Mouse (Mus musculus): Measurements from ENCODE around the gene Anln. TPM values are rescaled to one million over a fixed set of nuclear protein-coding genes. Genes with fewer than 3 reads are reported as not detected.
"Not testable (repeated sequence)": the region's sequence is repeated elsewhere in the genome, so short reads cannot be mapped to it uniquely, and the experiment has no call there.

Gene Anln
- polyA plus RNA-seq, 1 experiment from 2014 or later = 55.7 TPM

GRCm38 (mm10) chr9:22408344-22408743 lies 19.4 kb upstream of the Anln start:
- H3K4me3 ChIP-seq (ENCODE audit: low read depth, low read length); ATAC-seq (replicated peaks; ENCODE audit: low FRiP score, low TSS enrichment, low read depth); DNase-seq (ENCODE audit: low spot score); H3K4me1 ChIP-seq (replicated peaks; ENCODE audit: control insufficient read depth, insufficient read depth, low read length); H3K4me2 ChIP-seq (ENCODE audit: low read length); H3K36me3 ChIP-seq (ENCODE audit: control insufficient read depth, insufficient read depth, low read length); H3K9ac ChIP-seq (ENCODE audit: low read length); H3K27me3 ChIP-seq (replicated peaks; ENCODE audit: control insufficient read depth, insufficient read depth, low read length); H3K9me3 ChIP-seq (ENCODE audit: control insufficient read depth, low read length); H3K27ac ChIP-seq (ENCODE audit: low read depth): not testable (repeated sequence)
- WGBS = 17% methylated on average over 4 of the region's 4 CpGs

DNA sequence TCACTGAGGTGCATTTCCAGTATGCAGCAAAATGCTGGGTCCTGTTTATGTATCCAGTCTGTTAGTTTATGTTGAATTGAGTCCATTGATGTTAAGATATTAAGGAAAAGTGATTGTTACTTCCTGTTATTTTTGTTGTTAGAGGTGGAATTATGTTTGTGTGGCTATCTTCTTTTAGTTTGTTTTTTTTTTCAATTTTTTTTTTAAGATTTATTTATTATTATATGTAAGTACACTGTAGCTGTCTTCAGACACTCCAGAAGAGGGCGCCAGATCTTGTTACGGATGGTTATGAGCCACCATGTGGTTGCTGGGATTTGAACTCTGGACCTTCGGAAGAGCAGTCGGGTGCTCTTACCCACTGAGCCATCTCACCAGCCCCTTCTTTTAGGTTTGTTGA lies 18.6 kb upstream of the Anln start:
- H3K36me3 ChIP-seq (ENCODE audit: control insufficient read depth, insufficient read depth, low read length); H3K9ac ChIP-seq (ENCODE audit: low read length); DNase-seq (ENCODE audit: low spot score); H3K4me3 ChIP-seq (ENCODE audit: low read depth, low read length); H3K27ac ChIP-seq (ENCODE audit: low read depth); ATAC-seq (replicated peaks; ENCODE audit: low FRiP score, low TSS enrichment, low read depth); H3K4me2 ChIP-seq (ENCODE audit: low read length); H3K4me1 ChIP-seq (replicated peaks; ENCODE audit: control insufficient read depth, insufficient read depth, low read length); H3K27me3 ChIP-seq (replicated peaks; ENCODE audit: control insufficient read depth, insufficient read depth, low read length); H3K9me3 ChIP-seq (ENCODE audit: control insufficient read depth, low read length): not testable (repeated sequence)
- 87% methylated on average over 3 of the region's 4 CpGs for WGBS

DNA sequence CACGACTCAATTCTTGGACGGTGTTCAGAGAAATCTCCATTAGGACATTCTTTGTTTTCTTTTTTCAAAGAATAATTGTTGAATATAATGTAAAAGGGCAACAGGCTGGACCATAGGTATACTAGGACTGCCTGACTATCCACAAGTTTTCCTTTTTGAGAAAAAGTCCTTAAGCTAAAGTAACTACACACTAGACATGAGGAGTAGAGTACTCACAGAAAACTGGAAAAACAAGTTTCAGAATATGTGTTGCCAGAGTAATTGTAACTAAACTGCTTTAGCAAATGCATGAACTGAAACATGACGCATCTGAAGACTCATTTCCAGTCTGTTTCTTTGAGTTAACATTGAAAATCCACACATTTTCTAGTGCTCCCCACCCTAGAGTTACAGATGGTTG lies 16.4 kb upstream of the Anln start:
- no peaks in the 10 kb centered on the region for H3K4me1 ChIP-seq (replicated peaks; ENCODE audit: control insufficient read depth, insufficient read depth, low read length)
- H3K4me2 ChIP-seq (ENCODE audit: low read length) = no peak overlapping the region
- no peaks in the 10 kb centered on the region for H3K27me3 ChIP-seq (replicated peaks; ENCODE audit: control insufficient read depth, insufficient read depth, low read length)
- DNase-seq (ENCODE audit: low spot score) (no peak), ATAC-seq (replicated peaks; ENCODE audit: low FRiP score, low TSS enrichment, low read depth) (no peak)
- no peak overlapping the region for H3K27ac ChIP-seq (ENCODE audit: low read depth)
- H3K36me3 ChIP-seq (ENCODE audit: control insufficient read depth, insufficient read depth, low read length) = no peaks in the 10 kb centered on the region
- H3K9me3 ChIP-seq (ENCODE audit: control insufficient read depth, low read length) = no peaks in the 10 kb centered on the region
- H3K4me3 ChIP-seq (ENCODE audit: low read depth, low read length) = no peak overlapping the region
- 79% methylated on average over 3 of the region's 3 CpGs for WGBS
- H3K9ac ChIP-seq (ENCODE audit: low read length) = no peak overlapping the region

DNA sequence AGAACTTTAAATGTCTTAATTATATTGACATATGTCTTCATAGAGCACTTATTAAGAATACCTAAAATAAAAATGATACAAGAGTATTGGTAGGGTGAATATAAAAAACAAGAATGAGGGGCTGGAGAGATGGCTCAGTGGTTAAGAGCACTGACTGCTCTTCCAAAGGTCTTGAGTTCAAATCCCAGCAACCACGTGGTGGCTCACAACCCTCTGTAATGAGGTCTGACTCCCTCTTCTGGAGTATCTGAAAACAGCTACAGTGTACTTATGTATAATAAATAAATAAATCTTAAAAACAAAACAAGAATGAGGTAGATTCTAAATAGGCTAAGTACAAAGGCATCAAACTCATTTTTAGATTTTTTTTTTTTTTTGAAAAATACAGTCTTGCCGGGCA lies 14.5 kb upstream of the Anln start:
- not testable (repeated sequence) for H3K27me3 ChIP-seq (replicated peaks; ENCODE audit: control insufficient read depth, insufficient read depth, low read length); H3K9me3 ChIP-seq (ENCODE audit: control insufficient read depth, low read length); H3K4me2 ChIP-seq (ENCODE audit: low read length); ATAC-seq (replicated peaks; ENCODE audit: low FRiP score, low TSS enrichment, low read depth); H3K36me3 ChIP-seq (ENCODE audit: control insufficient read depth, insufficient read depth, low read length); H3K27ac ChIP-seq (ENCODE audit: low read depth); H3K9ac ChIP-seq (ENCODE audit: low read length); H3K4me1 ChIP-seq (replicated peaks; ENCODE audit: control insufficient read depth, insufficient read depth, low read length); DNase-seq (ENCODE audit: low spot score); H3K4me3 ChIP-seq (ENCODE audit: low read depth, low read length)
- WGBS = 82% methylated on average over 2 of the region's 2 CpGs

- H3K4me3 ChIP-seq (ENCODE audit: low read depth, low read length) = no peak overlapping the region
- H3K27me3 ChIP-seq (replicated peaks; ENCODE audit: control insufficient read depth, insufficient read depth, low read length) = no peaks in the 10 kb centered on the region
- H3K9me3 ChIP-seq (ENCODE audit: control insufficient read depth, low read length) = no peaks in the 10 kb centered on the region
- ATAC-seq (replicated peaks; ENCODE audit: low FRiP score, low TSS enrichment, low read depth) (no peak), DNase-seq (ENCODE audit: low spot score) (no peak)
- no peak overlapping the region for H3K9ac ChIP-seq (ENCODE audit: low read length)
- H3K4me1 ChIP-seq (replicated peaks; ENCODE audit: control insufficient read depth, insufficient read depth, low read length) = no peaks in the 10 kb centered on the region
- H3K4me2 ChIP-seq (ENCODE audit: low read length) = no peak overlapping the region
- no peaks in the 10 kb centered on the region for H3K36me3 ChIP-seq (ENCODE audit: control insufficient read depth, insufficient read depth, low read length)
- no peak overlapping the region for H3K27ac ChIP-seq (ENCODE audit: low read depth)
- WGBS = 69% methylated on average over 3 of the region's 3 CpGs
These were observed 14.0 kb upstream of the Anln start for GRCm38 (mm10) chr9:22402976-22403375.

GRCm38 (mm10) chr9:22402001-22402400 lies 13.0 kb upstream of the Anln start:
- WGBS = 90% methylated on average over 6 of the region's 6 CpGs
- no peaks in the 10 kb centered on the region for H3K27me3 ChIP-seq (replicated peaks; ENCODE audit: control insufficient read depth, insufficient read depth, low read length)

GRCm38 (mm10) chr9:22399021-22399420 lies 10.0 kb upstream of the Anln start:
- Histone ChIP-seq H3K9me3 (ENCODE audit: control insufficient read depth, low read length) (no peaks in the 10 kb centered on the region), H3K4me2 (ENCODE audit: low read length) (no peak overlapping the region), H3K9ac (ENCODE audit: low read length) (no peak overlapping the region), H3K27ac (ENCODE audit: low read depth) (no peak overlapping the region), H3K36me3 (ENCODE audit: control insufficient read depth, insufficient read depth, low read length) (no peaks in the 10 kb centered on the region), H3K27me3 (replicated peaks; ENCODE audit: control insufficient read depth, insufficient read depth, low read length) (no peaks in the 10 kb centered on the region), H3K4me3 (ENCODE audit: low read depth, low read length) (no peak overlapping the region), H3K4me1 (replicated peaks; ENCODE audit: control insufficient read depth, insufficient read depth, low read length) (no peaks in the 10 kb centered on the region)
- ATAC-seq (replicated peaks; ENCODE audit: low FRiP score, low TSS enrichment, low read depth) (no peak), DNase-seq (ENCODE audit: low spot score) (no peak)
- 64% methylated on average over 4 of the region's 4 CpGs for WGBS

More at GRCm38 (mm10) chr9:22402001-22402400, 13.0 kb upstream of the Anln start:
- DNase-seq (ENCODE audit: low spot score) (no peak), ATAC-seq (replicated peaks; ENCODE audit: low FRiP score, low TSS enrichment, low read depth) (no peak)
- Histone ChIP-seq H3K9ac (ENCODE audit: low read length) (no peak overlapping the region), H3K4me1 (replicated peaks; ENCODE audit: control insufficient read depth, insufficient read depth, low read length) (no peaks in the 10 kb centered on the region), H3K27ac (ENCODE audit: low read depth) (no peak overlapping the region), H3K4me2 (ENCODE audit: low read length) (no peak overlapping the region), H3K4me3 (ENCODE audit: low read depth, low read length) (no peak overlapping the region), H3K36me3 (ENCODE audit: control insufficient read depth, insufficient read depth, low read length) (no peaks in the 10 kb centered on the region), H3K9me3 (ENCODE audit: control insufficient read depth, low read length) (no peaks in the 10 kb centered on the region)

- Histone ChIP-seq H3K27ac (ENCODE audit: low read depth) (no peak overlapping the region), H3K4me1 (replicated peaks; ENCODE audit: control insufficient read depth, insufficient read depth, low read length) (0 out of 2 replicates have a peak, but pooled peaks cover 1% of the 10 kb centered on the region), H3K27me3 (replicated peaks; ENCODE audit: control insufficient read depth, insufficient read depth, low read length) (no peaks in the 10 kb centered on the region), H3K4me3 (ENCODE audit: low read depth, low read length) (no peak overlapping the region), H3K4me2 (ENCODE audit: low read length) (no peak overlapping the region), H3K9ac (ENCODE audit: low read length) (no peak overlapping the region), H3K9me3 (ENCODE audit: control insufficient read depth, low read length) (no peaks in the 10 kb centered on the region), H3K36me3 (ENCODE audit: control insufficient read depth, insufficient read depth, low read length) (no peaks in the 10 kb centered on the region)
- 75% methylated on average over 2 of the region's 2 CpGs for WGBS
- DNase-seq (ENCODE audit: low spot score) (no peak), ATAC-seq (replicated peaks; ENCODE audit: low FRiP score, low TSS enrichment, low read depth) (no peak)
These were observed 5.7 kb upstream of the Anln start for GRCm38 (mm10) chr9:22394725-22395124.

DNA sequence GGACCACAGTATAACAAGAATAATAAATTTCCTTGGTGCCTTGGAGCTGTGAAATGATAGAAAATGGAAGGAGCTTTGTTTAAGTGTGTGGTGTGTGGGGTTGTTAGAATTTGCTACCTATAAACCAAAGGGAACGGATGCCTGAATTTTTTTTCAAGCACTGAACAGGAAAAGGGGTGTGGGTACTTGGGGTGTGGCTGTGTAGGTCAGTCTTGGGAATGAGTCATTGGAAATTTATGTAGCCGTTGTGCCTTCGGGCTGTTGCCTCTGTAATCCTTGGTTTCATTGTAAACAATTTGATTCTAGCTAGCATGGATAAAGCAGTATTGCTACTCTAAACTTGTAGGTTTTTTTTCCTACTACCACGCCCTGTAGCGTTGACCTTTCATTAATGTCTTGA lies 1.4 kb upstream of the Anln start:
- H3K4me1 ChIP-seq (replicated peaks; ENCODE audit: control insufficient read depth, insufficient read depth, low read length) = peaks cover 13% of the 10 kb centered on the region
- WGBS = 86% methylated on average over 5 of the region's 5 CpGs
- ATAC-seq (replicated peaks; ENCODE audit: low FRiP score, low TSS enrichment, low read depth) (no peak), DNase-seq (ENCODE audit: low spot score) (no peak)
- H3K27me3 ChIP-seq (replicated peaks; ENCODE audit: control insufficient read depth, insufficient read depth, low read length) = no peaks in the 10 kb centered on the region
- H3K4me2 ChIP-seq (ENCODE audit: low read length) = no peak overlapping the region
- H3K27ac ChIP-seq (ENCODE audit: low read depth) = no peak overlapping the region
- no peak overlapping the region for H3K9ac ChIP-seq (ENCODE audit: low read length)
- H3K9me3 ChIP-seq (ENCODE audit: control insufficient read depth, low read length) = no peaks in the 10 kb centered on the region
- H3K36me3 ChIP-seq (ENCODE audit: control insufficient read depth, insufficient read depth, low read length) = no peaks in the 10 kb centered on the region
- H3K4me3 ChIP-seq (ENCODE audit: low read depth, low read length) = no peak overlapping the region
